ENCODE assay signal across 8 mouse cellular contexts in the genomic region with DNA sequence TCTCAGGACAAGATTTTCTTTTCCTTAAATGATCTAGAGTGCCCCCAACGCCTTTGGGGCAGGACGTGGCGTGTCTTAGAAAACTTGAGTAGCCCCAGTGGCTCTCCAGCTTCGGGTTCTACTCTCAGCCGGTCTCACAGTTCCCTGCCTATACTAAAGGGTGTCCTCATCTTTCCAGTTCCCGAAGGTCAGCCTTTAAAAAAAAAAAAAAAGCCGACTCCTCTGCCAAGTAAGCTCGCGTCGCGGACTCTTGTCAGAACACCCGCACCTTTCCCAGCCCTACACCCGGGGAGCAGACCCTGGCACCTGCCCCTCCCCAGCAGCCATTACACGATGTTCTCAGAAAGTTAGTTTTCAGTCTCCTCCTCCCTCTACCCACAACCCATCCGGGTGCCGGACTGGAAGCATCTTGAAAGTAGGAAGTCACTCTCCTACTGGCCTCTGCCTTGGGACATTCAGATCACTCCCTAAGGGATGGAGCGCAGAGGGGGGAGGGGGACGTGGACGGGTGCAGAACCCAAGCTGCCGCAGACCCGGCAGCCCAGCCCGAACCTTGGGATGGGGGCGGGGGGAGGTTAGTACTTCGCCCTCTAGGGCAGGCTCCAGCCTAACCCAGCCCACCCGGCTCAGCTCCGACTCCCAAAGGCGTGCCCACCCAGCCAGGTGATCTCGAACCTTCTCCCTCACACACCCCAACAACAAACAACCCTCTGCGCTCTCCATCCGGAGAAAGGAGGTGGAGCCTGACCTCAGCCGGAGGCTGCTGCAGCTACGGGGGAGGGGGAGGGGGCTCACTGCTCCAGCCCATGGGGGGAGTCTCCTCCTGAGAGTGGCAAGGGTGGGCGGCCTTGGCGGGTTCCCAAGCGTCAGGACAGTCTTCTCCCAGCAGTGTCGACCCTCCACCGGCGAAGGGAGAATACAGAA. TPM values are rescaled to one million over a fixed set of nuclear protein-coding genes. Genes with fewer than 3 reads are reported as not detected.
DNase-seq lines count a peak whose midpoint lies in the region; ATAC-seq lines count a peak whose summit lies in the region.

No protein-coding gene starts in this region.

- under 1% methylated on average over 33 of the region's 38 CpGs for WGBS in embryonic facial prominence, embryonic 14.5 days
- WGBS in hindbrain, embryonic 10.5 days: under 1% methylated on average over 38 of the region's 38 CpGs
- 1% methylated on average over 37 of the region's 38 CpGs for WGBS in midbrain, embryonic 16.5 days

- H3K9ac ChIP-seq in embryonic facial prominence, embryonic 14.5 days (ENCODE audit: low read depth, low read length): peak overlapping the region; percentile 52
- H3K9ac ChIP-seq in midbrain, embryonic 16.5 days (ENCODE audit: low read depth, low read length): peak overlapping the region; percentile 59

- no peaks in the 10 kb centered on the region for H3K9me3 ChIP-seq in embryonic facial prominence, embryonic 14.5 days (ENCODE audit: control insufficient read depth, low read length)
- no peaks in the 10 kb centered on the region for H3K9me3 ChIP-seq in hindbrain, embryonic 10.5 days
- H3K9me3 ChIP-seq in midbrain, embryonic 16.5 days (replicated peaks; ENCODE audit: control insufficient read depth, low read length, poor library complexity, severe bottlenecking): no peaks in the 10 kb centered on the region

- no peak for ATAC-seq in embryonic facial prominence, embryonic 14.5 days (ENCODE audit: low read depth)
- no peak for ATAC-seq in midbrain, embryonic 16.5 days

- peak overlapping the region; percentile 49 for H3K4me3 ChIP-seq in embryonic facial prominence, embryonic 14.5 days (ENCODE audit: low read depth, low read length)
- peak overlapping the region; percentile 57 for H3K4me3 ChIP-seq in hindbrain, embryonic 10.5 days
- peak overlapping the region; percentile 39 for H3K4me3 ChIP-seq in midbrain, embryonic 16.5 days (ENCODE audit: low read depth, low read length)

- peaks cover 72% of the 10 kb centered on the region for H3K27me3 ChIP-seq in embryonic facial prominence, embryonic 14.5 days (replicated peaks; ENCODE audit: control insufficient read depth, insufficient read depth, low read length)
- peaks cover 92% of the 10 kb centered on the region for H3K27me3 ChIP-seq in hindbrain, embryonic 10.5 days (ENCODE audit: insufficient read depth, poor library complexity, severe bottlenecking)
- peaks cover 60% of the 10 kb centered on the region for H3K27me3 ChIP-seq in midbrain, embryonic 16.5 days (ENCODE audit: control insufficient read depth, insufficient read depth, low read depth, low read length)

- peaks cover 23% of the 10 kb centered on the region for H3K4me1 ChIP-seq in embryonic facial prominence, embryonic 14.5 days (ENCODE audit: control insufficient read depth, insufficient read depth, low read length)
- peaks cover 51% of the 10 kb centered on the region for H3K4me1 ChIP-seq in hindbrain, embryonic 10.5 days (replicated peaks)
- H3K4me1 ChIP-seq in midbrain, embryonic 16.5 days (ENCODE audit: control insufficient read depth, insufficient read depth, low read length): peaks cover 19% of the 10 kb centered on the region

- DNase-seq in gastrocnemius, postnatal 25 days: peak; percentile 61
- no peak for DNase-seq in gastrocnemius, adult 18-20 months (ENCODE audit: low spot score)
- DNase-seq in adrenal gland, postnatal 10 days: peak; percentile 79
- peak; percentile 43 for DNase-seq in embryonic facial prominence, embryonic 14.5 days (ENCODE audit: low spot score)
- peak; percentile 58 for DNase-seq in hindbrain, embryonic 10.5 days (ENCODE audit: low spot score)
- peak; percentile 33 for DNase-seq in liver
- peak; percentile 72 to 78 for DNase-seq in thymus, postnatal 36 days

- H3K4me2 ChIP-seq in embryonic facial prominence, embryonic 14.5 days (ENCODE audit: low read depth, low read length): peak overlapping the region; percentile 92
- H3K4me2 ChIP-seq in midbrain, embryonic 16.5 days (ENCODE audit: low read length): peak overlapping the region; percentile 82

- H3K36me3 ChIP-seq in embryonic facial prominence, embryonic 14.5 days (ENCODE audit: control insufficient read depth, insufficient read depth, low read length): no peaks in the 10 kb centered on the region
- H3K36me3 ChIP-seq in hindbrain, embryonic 10.5 days: no peaks in the 10 kb centered on the region
- H3K36me3 ChIP-seq in midbrain, embryonic 16.5 days (ENCODE audit: control insufficient read depth, insufficient read depth, low read length): no peaks in the 10 kb centered on the region

- H3K27ac ChIP-seq in embryonic facial prominence, embryonic 14.5 days (replicated peaks; ENCODE audit: low read depth, low read length): no peak overlapping the region
- peak overlapping the region; percentile 45 for H3K27ac ChIP-seq in hindbrain, embryonic 10.5 days
- no peak overlapping the region for H3K27ac ChIP-seq in midbrain, embryonic 16.5 days (ENCODE audit: low read length)

RNA-seq across cellular contexts. Expression of gene Bahd1, which starts 3.9 kb away (rescaled TPM):
- total RNA-seq in gastrocnemius, postnatal 25 days (2021): 1 to 10 TPM; 4.2 TPM
- 1 to 10 TPM; 4.5 to 6.0 TPM for total RNA-seq in gastrocnemius, adult 18-20 months (2021)
- 10 to 100 TPM; 30.1 to 37.9 TPM for total RNA-seq in adrenal gland, postnatal 10 days (2021)
- polyA plus RNA-seq in embryonic facial prominence, embryonic 14.5 days (2014; fragmentation: Nextera tagmentation; extraction: Ambion mirVana): 1.3 and 1.6 TPM in 2 replicates
- 4.4 TPM in 2 replicates for polyA plus RNA-seq in hindbrain, embryonic 10.5 days (2016; fragmentation: Nextera tagmentation; extraction: Ambion mirVana)
- 6.4 and 6.9 TPM in 2 replicates for polyA plus RNA-seq in midbrain, embryonic 16.5 days (2015; fragmentation: Nextera tagmentation; extraction: Ambion mirVana)

RNA-seq across cellular contexts. Expression of gene Chst14, which starts 30.0 kb away (rescaled TPM):
- total RNA-seq in gastrocnemius, postnatal 25 days (2021): 1 to 10 TPM; 2.8 TPM
- total RNA-seq in gastrocnemius, adult 18-20 months (2021): 1 to 10 TPM; 1.7 to 2.3 TPM
- total RNA-seq in adrenal gland, postnatal 10 days (2021): 10 to 100 TPM; 11.2 to 15.0 TPM
- polyA plus RNA-seq in embryonic facial prominence, embryonic 14.5 days (2014; fragmentation: Nextera tagmentation; extraction: Ambion mirVana): 51.3 and 56.0 TPM in 2 replicates
- polyA plus RNA-seq in hindbrain, embryonic 10.5 days (2016; fragmentation: Nextera tagmentation; extraction: Ambion mirVana): 17.2 and 20.6 TPM in 2 replicates
- polyA plus RNA-seq in midbrain, embryonic 16.5 days (2015; fragmentation: Nextera tagmentation; extraction: Ambion mirVana): 4.6 and 4.7 TPM in 2 replicates

RNA-seq across cellular contexts. Expression of gene Ivd, which starts 34.5 kb away (rescaled TPM):
- 100 to 1,000 TPM; 121 to 136 TPM for total RNA-seq in gastrocnemius, postnatal 25 days (2021)
- total RNA-seq in gastrocnemius, adult 18-20 months (2021): 100 to 1,000 TPM; 122 to 164 TPM
- total RNA-seq in adrenal gland, postnatal 10 days (2021): 100 to 1,000 TPM; 157 to 177 TPM
- 50.7 and 61.9 TPM in 2 replicates for polyA plus RNA-seq in embryonic facial prominence, embryonic 14.5 days (2014; fragmentation: Nextera tagmentation; extraction: Ambion mirVana)
- polyA plus RNA-seq in hindbrain, embryonic 10.5 days (2016; fragmentation: Nextera tagmentation; extraction: Ambion mirVana): 59.4 and 65.9 TPM in 2 replicates
- polyA plus RNA-seq in midbrain, embryonic 16.5 days (2015; fragmentation: Nextera tagmentation; extraction: Ambion mirVana): 38.6 and 46.3 TPM in 2 replicates

Comparison
In these comparisons a context has a peak if more than half of its experiments do, and no peak if none do; other contexts are left out.
1. RNA of gene Bahd1, which starts 3.9 kb away (total RNA-seq): 30.1 to 37.9 TPM in adrenal gland, postnatal 10 days; 4.5 to 6.0 TPM in gastrocnemius, adult 18-20 months and 4.2 TPM in gastrocnemius, postnatal 25 days; every median in the first group is over 4 times any median in the second.
2. Peak in every context shown above with its lines, with median percentiles within 50 percentile points of each other: H3K4me3 ChIP-seq.